Mouse (Mus musculus) testis, adult 2 months (tissue): ENCODE measurements around the gene Tns4. TPM values are rescaled to one million over a fixed set of nuclear protein-coding genes. Genes with fewer than 3 reads are reported as not detected.

Experiments used
- H3K27ac ChIP-seq: fragments of 200-500 bp; 2 replicates; pipeline ENCODE4 v1.5.1; 2012; ENCODE audit warnings: low read depth, low read length; ENCODE audit not compliant: control insufficient read depth, insufficient read depth
- H3K27me3 ChIP-seq: fragments of 200-500 bp; 2 replicates; pipeline ENCODE4 v1.6.1; 2012; ENCODE audit warnings: mild to moderate bottlenecking, low read length, moderate library complexity; ENCODE audit not compliant: control insufficient read depth, insufficient read depth
- H3K36me3 ChIP-seq: fragments of 200-500 bp; 2 replicates; pipeline ENCODE4 v1.6.1; 2012; ENCODE audit warnings: mild to moderate bottlenecking, low read length; ENCODE audit not compliant: control insufficient read depth, insufficient read depth
- H3K4me1 ChIP-seq: fragments of 200-500 bp; 2 replicates; pipeline ENCODE4 v1.6.1; 2012; ENCODE audit warnings: low read length; ENCODE audit not compliant: control insufficient read depth, insufficient read depth
- H3K4me3 ChIP-seq: fragments of 200-500 bp; 2 replicates; pipeline ENCODE4 v1.5.1; 2012; ENCODE audit warnings: low read depth, mild to moderate bottlenecking, low read length, moderate library complexity, mixed read lengths; ENCODE audit not compliant: control insufficient read depth
- CTCF ChIP-seq: fragments of 200-500 bp; IDR thresholded peaks from 2 replicates; pipeline ENCODE4 v1.5.1; 2012; ENCODE audit warnings: low read depth, mild to moderate bottlenecking, inconsistent platforms, low read length, moderate library complexity; ENCODE audit not compliant: control insufficient read depth, insufficient read depth, insufficient replicate concordance
- POLR2A ChIP-seq: fragments of 200-500 bp; IDR thresholded peaks from 2 replicates; pipeline ENCODE4 v1.6.1; 2012; ENCODE audit warnings: low read depth, mild to moderate bottlenecking, inconsistent platforms, low read length, moderate library complexity; ENCODE audit not compliant: control insufficient read depth
- polyA plus RNA-seq: library from polyadenylated mRNA; depleted of rRNA; stranded (reverse); fragments of >200 nt; gene quantifications from 2 replicates; pipeline ENCODE4 v1.2.3, GENCODE M21; 2012

Tns4 gene
- polyA plus RNA-seq, 1 experiment: 2.0 TPM

DNA sequence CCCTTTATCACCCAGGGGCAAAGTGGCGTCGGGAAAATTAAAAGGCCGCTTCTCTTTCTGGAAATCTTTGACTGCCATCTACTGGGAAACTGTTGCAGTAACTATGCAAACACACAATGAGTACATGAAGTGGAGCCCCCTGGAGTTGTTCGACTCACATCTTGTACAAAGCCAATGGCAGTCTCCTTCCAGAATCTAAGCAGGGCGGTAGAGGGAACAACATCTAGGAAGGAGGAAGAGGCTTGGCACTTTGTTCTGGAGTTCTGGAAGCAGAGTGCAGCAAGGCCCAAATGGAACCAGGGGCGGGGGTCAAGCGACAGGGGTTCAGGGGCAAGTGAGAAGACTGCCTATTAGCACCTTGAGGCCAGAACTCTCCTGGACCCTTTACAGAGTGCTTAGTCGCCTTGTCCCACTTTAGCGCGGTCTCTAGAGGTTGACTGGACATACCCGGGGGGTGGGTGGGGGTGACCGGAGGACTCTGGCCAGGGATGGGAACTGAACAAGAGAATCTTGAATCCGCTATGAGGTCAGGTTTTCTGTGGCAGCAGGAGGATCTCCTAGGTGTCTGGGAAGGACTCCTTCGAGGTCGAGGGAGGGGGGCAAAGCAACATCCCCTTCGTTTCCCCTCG is 48.6 kb downstream of the Tns4 start:
- Histone ChIP-seq H3K4me3 (peak overlapping the region; percentile 85), H3K27me3 (no peaks in the 10 kb centered on the region), H3K36me3 (no peaks in the 10 kb centered on the region), H3K4me1 (peaks cover 16% of the 10 kb centered on the region), H3K27ac (no peak overlapping the region; the same call in 1 of the 2 replicates)
- TF ChIP-seq CTCF (no peak), POLR2A (no peak)

DNA sequence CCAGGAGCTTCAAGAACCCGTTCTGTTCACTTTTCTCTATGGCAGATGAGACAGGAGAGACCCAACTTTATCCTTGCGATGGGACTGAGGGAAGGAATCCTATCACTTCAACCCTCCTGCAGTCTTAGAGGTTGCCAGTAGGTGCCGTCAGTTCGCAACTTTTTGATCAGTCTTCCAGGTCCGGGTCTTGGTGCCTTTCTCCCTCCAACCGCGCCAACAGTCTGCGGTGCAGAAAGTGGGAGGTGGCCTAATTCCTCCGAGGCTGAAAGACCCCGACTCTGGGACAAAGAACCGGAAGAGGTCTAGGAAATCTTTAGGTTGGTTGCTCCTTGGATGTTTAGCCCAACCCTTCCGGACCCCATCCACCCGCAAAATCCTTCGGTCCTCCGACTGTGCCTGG is 49.3 kb downstream of the Tns4 start:
- H3K27me3 ChIP-seq: no peaks in the 10 kb centered on the region
- H3K4me3 ChIP-seq: peak overlapping the region; percentile 56
- H3K27ac ChIP-seq: no peak overlapping the region
- no peak for TF ChIP-seq POLR2A
- peak; percentile 56; the same call in 1 of the 2 replicates for TF ChIP-seq CTCF
- no peaks in the 10 kb centered on the region for H3K36me3 ChIP-seq
- peaks cover 16% of the 10 kb centered on the region for H3K4me1 ChIP-seq

DNA sequence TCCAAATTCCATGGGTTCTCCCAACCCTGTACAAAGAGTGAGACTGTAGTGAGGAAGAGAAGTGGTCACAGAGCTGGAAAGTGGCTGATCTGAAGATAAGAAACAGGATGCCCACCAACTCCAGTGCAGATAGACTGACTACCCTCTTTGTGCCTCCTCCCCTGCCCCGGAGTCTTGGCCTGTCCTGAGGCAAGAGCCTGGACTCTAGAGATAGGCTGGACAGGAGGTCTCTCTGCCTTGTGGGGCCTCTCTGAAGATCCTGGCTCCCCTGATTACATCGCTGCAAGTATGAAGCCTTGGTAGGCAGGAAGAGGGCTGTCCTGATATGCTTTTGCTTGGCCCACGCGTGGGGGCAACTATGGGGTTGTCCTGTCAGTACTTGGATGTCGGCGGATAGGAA is 52.9 kb downstream of the Tns4 start:
- H3K27ac ChIP-seq: no peak overlapping the region

DNA sequence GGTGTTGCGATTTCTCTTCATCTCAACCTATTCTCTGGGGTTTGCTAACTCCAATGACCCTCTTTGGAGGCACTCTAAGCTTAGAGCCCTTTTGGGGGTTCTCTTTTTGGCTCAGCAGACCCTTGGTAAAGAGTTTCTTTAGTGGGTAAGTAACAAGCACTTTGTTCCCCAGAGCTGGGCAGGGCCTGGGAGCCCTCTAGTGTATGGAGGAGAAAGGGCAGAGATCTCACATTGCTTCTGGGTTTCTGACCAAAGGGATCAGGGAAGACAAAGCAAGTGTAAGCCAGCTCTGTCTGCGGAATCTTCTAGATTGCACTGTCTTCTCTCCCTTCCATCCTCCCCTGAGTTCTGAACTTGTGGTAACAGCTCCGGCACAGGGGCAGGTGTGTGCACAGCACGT is 53.8 kb downstream of the Tns4 start:
- H3K36me3 ChIP-seq: no peaks in the 10 kb centered on the region
- no peak overlapping the region for H3K4me3 ChIP-seq
- TF ChIP-seq POLR2A (no peak), CTCF (no peak)
- no peaks in the 10 kb centered on the region for H3K27me3 ChIP-seq
- H3K4me1 ChIP-seq: peaks cover 4% of the 10 kb centered on the region; the same call in 1 of the 2 replicates
- H3K27ac ChIP-seq: no peak overlapping the region

More for the DNA sequence above, 52.9 kb downstream of the Tns4 start:
- Histone ChIP-seq H3K4me1 (peaks cover 11% of the 10 kb centered on the region), H3K27me3 (no peaks in the 10 kb centered on the region), H3K4me3 (peak overlapping the region; percentile 37), H3K36me3 (no peaks in the 10 kb centered on the region)
- no peak for TF ChIP-seq POLR2A
- TF ChIP-seq CTCF: no peak

DNA sequence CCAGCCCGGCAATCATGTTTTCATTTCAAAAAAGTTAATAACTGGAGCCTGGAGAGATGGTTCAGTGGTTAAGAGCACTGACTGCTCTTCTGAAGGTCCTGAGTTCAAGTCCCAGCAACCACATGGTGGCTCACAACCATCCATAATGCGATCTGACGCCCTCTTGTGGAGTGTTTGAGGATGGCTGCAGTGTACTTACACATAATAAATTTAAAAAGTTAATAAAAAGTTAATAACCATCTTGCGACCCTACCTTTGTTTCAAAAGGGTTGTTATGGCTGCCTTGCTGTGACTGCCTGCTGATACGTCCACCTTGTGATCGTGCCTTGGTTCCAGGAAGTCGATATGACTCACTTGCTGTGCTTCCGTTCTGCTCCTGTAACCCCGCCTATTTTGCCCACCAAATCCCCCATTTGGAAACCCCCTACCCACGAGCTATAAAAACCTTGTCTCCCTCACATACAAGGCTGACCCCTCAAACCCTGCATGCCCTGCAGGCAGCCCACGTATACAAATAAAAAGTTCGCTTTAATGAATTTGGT is 62.1 kb downstream of the Tns4 start:
- Histone ChIP-seq H3K36me3 (peaks cover 1% of the 10 kb centered on the region), H3K4me1 (peaks cover 9% of the 10 kb centered on the region), H3K27ac (no peak overlapping the region), H3K4me3 (no peak overlapping the region), H3K27me3 (no peaks in the 10 kb centered on the region)
- no peak for TF ChIP-seq POLR2A
- TF ChIP-seq CTCF: no peak

DNA sequence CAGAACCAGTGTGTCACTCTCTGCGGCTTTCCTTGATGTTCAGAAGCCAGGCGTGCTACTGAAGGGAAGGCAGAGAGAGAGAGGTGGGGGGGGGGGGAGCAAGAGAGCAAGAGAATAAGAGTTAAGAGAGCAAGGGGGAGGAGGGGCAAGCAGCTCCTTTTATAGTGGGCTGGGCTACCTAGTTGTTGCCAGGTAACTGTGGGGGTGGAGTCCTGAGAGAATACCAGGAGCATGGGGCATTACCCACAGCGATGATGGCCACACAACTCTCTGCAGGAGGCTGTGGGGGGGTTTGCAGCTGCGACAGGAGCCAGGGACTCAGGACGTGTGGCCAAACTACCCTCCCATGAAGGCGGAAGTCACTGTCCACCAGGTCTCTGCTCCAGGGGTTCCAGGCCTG is 63.2 kb downstream of the Tns4 start:
- Histone ChIP-seq H3K27me3 (no peaks in the 10 kb centered on the region), H3K36me3 (peaks cover 1% of the 10 kb centered on the region), H3K4me3 (no peak overlapping the region), H3K4me1 (peaks cover 9% of the 10 kb centered on the region), H3K27ac (no peak overlapping the region)
- TF ChIP-seq CTCF: no peak
- TF ChIP-seq POLR2A: no peak

DNA sequence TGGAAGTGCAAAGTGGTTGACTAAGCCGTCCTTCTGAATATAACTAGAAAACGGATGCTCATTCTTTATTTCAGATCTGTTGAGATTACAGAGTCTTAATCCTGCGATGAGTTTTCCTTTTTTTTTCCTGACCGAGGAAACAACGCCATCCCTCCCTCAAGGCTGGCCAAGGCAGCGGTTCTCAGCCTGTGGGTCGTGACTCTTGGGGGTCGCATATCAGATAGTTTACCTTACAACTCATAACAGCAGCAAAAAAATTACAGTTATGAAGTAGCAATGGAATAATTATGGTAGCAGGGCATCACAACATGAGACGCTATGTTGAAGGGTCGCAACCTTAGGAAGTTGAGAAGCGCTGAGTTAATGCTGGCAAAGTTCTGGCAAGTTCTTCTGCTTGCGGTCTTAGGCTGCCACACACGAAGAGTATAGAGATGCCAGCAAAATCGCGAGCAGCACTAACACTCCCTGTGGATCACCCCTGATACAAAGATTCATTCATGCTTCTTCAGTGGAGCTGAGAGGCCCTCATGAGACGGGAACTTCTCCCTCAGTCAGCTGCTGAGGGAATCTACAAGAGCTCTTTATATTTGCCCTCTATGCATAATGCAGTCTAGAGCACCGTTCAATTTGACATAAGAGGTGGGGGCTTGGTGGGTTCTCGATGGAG is 64.5 kb downstream of the Tns4 start:
- Histone ChIP-seq H3K27ac (peak overlapping the region; percentile 68), H3K36me3 (peaks cover 1% of the 10 kb centered on the region), H3K27me3 (no peaks in the 10 kb centered on the region), H3K4me3 (peak overlapping the region; percentile 82), H3K4me1 (peaks cover 9% of the 10 kb centered on the region)
- TF ChIP-seq POLR2A: no peak
